Mouse (Mus musculus): Measurements from ENCODE around the gene Senp7.
A peak's percentile ranks its signal among the peaks of the same experiment; 100 is the strongest.
"Not testable (repeated sequence)": the region's sequence is repeated elsewhere in the genome, so short reads cannot be mapped to it uniquely, and the experiment has no call there.

Gene Senp7

DNA sequence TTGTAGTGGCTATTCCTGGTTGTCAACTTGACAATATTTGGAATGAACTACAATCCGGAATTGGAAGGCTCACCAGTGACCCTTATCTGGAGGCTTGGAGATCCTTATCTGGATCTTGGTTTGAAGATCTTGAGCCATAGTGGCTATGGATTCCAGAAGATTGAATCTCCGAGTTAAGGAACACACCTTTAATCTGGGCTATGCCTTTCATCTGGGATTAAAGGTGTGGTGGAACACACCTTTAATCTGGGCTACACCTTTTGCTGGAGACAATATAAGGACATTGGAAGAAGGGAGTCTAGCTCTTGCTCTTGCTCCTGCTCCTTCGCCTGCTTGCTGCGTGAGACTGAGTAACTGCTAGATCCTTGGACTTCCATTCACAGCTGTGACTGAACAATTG lies at the start of gene Senp7:
TSS of gene Senp7 (plus strand) at position 301 of the 400 bp plus-strand sequence.
- DNase-seq = not testable (repeated sequence)

GRCm38 (mm10) chr16:56006798-56007197 lies 41.3 kb upstream of the Senp7 start:
- DNase-seq = no peak

DNA sequence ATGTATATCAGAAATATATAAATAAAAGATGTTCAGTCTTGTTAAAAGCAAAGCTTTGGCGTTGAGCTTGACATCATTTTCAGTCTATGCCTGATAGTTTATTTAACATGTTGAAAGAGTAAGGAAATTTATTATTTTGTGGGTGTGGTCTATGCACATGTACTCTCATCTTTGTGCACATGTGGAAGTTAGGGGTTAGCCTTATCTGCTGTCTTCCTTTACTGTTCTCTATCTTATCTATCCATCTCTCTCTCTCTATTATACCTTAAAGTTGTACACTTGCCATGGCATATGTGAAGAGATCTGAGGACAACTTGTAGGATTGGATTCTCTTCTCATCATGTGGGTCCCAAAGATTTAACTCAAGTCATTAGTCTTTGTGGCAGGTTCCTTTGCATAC lies 39.3 kb upstream of the Senp7 start:
- no peak for DNase-seq

DNA sequence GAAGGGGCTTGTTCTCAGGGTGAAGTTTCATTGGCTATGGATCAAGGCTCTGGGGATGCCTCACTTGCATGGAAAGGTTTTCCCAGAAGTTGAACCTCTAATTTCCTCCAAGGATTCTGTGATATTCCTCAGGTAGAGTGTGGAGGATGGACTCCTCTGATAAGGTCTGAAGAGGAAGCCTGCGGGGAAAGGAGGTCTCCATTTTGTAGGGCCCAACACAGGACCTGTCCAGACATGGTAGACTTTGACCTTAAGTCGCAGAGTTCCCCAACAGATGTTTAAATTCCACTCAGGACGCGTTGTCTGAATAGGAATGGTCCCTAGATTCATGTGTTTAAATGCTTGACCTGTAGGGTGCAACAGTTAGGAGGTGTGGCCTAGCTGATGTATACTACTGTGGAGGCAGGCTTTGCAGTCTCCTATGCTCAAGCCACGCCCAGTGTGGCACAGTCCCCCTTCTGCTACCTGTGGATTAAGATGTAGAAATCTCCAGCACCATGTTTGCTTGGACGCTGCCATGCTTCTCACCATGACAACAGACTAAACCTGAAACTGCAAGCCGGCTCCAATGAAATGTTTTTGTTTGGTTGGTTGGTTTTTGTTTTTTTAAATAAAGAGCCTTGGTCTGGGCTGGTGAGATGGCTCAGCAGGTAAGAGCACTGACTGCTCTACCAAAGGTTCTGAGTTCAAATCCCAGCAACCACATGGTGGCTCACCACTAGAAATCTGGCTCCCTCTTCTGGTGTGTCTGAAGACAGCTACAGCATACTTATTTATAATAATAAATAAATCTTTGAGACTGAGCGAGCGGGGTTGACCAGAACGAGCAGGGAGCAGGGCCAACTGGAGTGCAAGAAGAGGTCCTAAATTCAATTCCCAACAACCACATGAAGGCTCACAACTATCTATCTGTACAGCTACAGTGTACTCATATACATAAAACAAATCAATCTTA lies 35.1 kb upstream of the Senp7 start:
- DNase-seq = no peak

- no peak for DNase-seq
Measured at GRCm38 (mm10) chr16:56014076-56014475, 34.1 kb upstream of the Senp7 start.

GRCm38 (mm10) chr16:56019660-56020059 lies 28.5 kb upstream of the Senp7 start:
- no peak for DNase-seq

GRCm38 (mm10) chr16:56027854-56028629 lies 20.1 kb upstream of the Senp7 start:
- DNase-seq = peak in 1 of 2 experiments; percentile 8

GRCm38 (mm10) chr16:56028722-56029551 lies 19.2 kb upstream of the Senp7 start:
- DNase-seq = peak in 1 of 2 experiments; percentile 70

DNA sequence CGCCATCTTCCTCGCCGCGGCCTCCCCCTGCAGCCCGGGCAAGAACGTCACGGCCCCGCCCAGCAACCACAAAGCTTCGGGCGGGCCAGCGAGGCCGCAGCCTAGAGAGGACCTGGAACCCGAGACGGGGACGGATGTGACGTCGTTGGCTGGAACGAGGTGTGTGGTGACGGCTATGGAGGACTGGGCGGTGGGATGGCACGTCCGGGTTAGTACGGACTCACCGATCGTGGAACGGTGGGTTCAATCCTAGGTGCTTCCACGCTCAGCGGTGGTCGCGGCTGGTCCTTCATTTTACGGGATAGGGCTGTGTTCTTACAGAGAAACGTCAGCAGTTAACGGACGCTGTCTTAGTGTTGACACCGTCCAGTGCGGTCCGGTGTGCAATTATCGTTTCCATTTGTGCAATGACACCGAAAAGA lies 18.5 kb upstream of the Senp7 start, which contains the start of gene Pcnp:
TSS of gene Pcnp (minus strand) at position 79 of the 422 bp plus-strand sequence.
- DNase-seq = peak; percentile 97 to 98

DNA sequence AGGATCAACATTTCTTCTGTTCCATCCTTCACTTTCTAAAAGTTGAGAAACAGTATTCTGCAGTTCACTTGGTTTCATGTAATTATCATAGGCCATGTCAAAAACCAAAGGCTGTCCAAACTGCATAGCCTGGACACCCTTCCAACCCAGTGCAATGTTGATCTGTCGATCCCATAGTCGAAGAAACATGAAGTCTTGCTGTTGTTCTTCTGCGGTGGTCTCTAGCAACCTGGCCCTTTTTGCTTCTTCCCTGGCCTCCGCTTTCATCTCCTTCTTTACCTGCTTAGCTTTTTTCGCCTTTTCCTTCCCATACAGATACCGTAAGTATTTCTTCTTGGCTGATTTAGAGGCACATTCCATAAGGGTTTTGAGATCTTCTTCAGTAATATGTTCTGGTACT lies 13.6 kb upstream of the Senp7 start:
- DNase-seq = no peak

DNA sequence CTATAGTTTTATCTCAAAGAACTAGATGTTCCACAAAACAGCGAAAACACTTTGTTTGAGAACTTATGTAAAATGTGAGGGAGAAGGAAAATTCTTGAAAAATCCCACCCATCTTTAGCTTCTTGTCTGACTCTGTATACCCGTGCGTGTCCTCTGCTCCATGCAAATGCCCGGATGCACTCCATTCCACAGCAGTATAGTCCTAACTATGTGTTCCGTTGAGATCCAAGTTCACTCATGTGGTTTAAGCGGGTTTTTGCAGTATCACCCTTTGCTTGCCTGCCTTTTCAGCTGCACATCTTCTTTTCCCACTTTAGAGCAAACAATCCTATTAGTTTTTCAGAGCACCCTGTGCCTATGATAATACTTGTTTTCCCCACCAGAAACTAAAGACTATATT lies 11.6 kb upstream of the Senp7 start:
- DNase-seq = no peak

DNA sequence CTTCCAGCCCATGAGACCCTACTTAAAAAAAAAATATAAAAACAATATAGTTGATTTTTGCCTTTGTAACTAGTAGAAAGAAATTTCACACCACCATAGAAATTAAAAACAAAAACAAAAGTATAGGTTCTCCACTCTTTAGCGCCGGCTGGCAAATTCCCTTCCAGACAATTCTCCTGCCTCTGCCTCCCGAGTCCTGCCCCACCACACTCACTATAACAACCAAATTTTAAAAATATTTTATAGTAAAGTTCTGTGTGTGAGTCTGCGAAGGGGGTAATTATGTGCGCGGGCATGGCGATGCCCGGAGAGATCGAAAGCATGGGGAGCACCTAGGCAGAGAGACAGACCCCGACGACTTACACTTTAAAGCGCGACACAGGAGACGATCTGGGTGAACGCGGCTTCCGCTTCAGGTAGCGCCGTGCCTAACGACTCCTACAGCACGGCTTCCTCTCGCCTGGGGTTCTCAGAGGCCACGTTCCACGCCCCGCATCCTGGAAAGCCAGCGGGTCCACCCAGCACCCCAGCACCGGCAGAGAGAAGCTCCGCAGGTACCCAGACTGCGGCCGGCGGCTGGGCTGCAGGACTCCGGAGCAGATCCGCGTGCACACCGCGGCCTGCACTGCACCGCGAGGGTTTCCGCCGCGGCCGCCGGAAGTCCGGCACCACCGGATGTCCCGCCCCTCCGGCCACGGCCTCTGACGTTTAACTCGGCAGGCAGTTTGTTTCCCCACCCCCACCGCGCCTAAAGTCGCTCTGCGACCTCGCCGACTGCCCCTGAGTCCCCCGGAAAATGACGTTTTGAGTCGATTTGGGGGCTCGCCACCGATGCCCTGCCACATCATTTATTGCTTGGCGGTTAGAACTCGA lies 10.8 kb upstream of the Senp7 start, which contains the start of gene Trmt10c:
TSS of gene Trmt10c (minus strand) at position 682 of the 873 bp plus-strand sequence.
- peak; percentile 91 to 93 for DNase-seq

DNA sequence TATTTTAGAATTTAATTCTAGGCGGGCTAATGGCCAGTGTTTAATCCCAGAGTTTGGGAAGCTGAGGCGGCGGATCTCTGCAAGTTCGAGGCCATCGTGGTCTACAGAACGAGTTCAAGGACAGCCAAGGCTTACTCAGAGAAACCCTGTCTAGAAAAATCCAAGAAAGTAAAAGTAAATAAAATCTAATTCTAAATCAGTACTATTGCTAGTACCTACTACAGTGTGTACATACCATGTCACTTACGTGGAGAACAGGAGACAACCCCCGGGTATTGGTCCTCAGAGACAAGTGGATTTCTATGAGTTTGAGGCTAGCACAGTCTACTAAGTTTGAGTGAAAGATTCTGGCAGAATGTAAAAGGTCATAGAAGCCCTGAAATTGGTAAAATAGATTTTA lies 10.0 kb upstream of the Senp7 start:
- no peak for DNase-seq

GRCm38 (mm10) chr16:56055911-56056310 lies 7.8 kb downstream of the Senp7 start:
- DNase-seq = no peak

DNA sequence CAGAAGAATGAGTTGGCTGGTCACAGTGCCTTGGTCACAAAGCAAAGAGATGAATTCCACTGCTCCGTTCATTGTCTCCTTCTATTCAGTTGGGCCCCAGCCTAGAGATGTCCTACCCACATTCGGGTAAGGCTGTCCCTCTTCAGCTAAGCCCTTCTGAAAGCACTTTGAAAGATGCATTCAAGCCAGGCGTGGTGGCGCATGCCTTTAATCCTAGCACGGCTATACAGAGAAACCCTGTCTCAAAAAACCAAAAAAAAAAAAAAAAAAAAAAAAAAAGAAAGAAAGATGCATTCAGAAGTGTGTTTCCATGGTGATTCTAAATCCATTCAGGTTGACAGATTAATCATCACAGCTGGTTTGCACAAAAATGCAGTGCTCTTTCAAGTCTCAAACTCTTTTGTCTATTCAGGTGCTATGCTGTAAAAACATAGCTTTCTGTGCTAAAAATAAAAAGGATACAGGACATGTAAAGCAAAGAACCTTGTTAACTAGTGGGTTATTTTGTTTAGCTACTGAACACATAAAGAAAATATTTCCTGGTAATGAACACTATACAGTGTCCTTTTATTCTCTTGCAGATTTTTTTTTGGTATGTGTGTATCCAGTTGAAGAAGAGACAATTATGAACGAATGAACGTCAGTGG lies 8.9 kb downstream of the Senp7 start:
- no peak for DNase-seq

- no peak for DNase-seq
Measured at GRCm38 (mm10) chr16:56058151-56058550, 10.0 kb downstream of the Senp7 start.

DNA sequence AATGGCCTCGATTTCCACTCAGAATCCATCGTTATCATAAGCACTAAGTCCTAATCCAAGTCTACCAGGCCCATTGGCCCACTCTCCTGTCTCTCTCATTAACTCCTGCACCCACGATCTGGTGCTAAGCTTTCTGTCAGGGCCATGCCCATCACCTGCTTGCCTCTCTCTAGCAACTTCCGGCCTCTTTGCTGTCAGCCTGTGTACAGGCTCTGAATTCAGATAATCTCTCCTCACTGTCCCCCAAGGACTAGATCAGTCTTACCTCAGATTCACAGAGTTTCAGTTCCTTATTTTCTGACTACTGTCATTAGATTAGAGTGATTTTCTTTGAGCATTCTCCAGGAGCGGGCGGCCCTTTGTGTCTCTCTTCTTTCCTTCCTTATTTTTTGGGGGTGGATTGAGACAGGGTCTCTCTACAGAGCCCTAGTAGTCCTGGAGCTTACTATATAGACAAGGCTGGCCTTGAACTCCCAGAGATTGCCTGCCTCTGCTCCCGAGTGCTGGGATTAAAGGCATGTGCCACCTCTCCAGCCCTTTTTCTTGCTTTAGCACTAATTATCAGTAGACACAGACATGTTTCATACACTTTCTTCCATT lies 14.0 kb downstream of the Senp7 start:
- DNase-seq = no peak

GRCm38 (mm10) chr16:56062981-56063380 lies 14.8 kb downstream of the Senp7 start:
- no peak for DNase-seq

- DNase-seq = peak; percentile 48 to 68
Measured at GRCm38 (mm10) chr16:56064334-56064990, 16.3 kb downstream of the Senp7 start.

GRCm38 (mm10) chr16:56066113-56066512 lies 18.0 kb downstream of the Senp7 start:
- no peak for DNase-seq
